8 mouse cellular contexts compared by ENCODE assay signal in genomic region chr4:44973450-44973849, GRCm38 (mm10). TPM values are rescaled to one million over a fixed set of nuclear protein-coding genes. Genes with fewer than 3 reads are reported as not detected.
DNase-seq lines count a peak whose midpoint lies in the region; ATAC-seq and TF ChIP-seq lines count a peak whose summit lies in the region.

No protein-coding gene starts in this region.

- 12% methylated on average over 9 of the region's 9 CpGs for WGBS in forebrain, embryonic 11.5 days
- 12% methylated on average over 9 of the region's 9 CpGs for WGBS in heart, embryonic 15.5 days
- 9% methylated on average over 9 of the region's 9 CpGs for WGBS in liver, embryonic 12.5 days (ENCODE audit: insufficient replicate concordance)
- WGBS in stomach, embryonic 15.5 days: 12% methylated on average over 9 of the region's 9 CpGs

- peaks cover 46% of the 10 kb centered on the region for H3K9me3 ChIP-seq in CH12.LX (replicated peaks; ENCODE audit: low read length)
- H3K9me3 ChIP-seq in forebrain, embryonic 11.5 days (ENCODE audit: control insufficient read depth, low read length): no peaks in the 10 kb centered on the region
- no peaks in the 10 kb centered on the region for H3K9me3 ChIP-seq in heart, embryonic 15.5 days (replicated peaks)
- peaks cover 3% of the 10 kb centered on the region; the same call in 1 of the 2 replicates for H3K9me3 ChIP-seq in liver, embryonic 12.5 days (replicated peaks)
- no peaks in the 10 kb centered on the region for H3K9me3 ChIP-seq in stomach, embryonic 15.5 days

- no peak overlapping the region for H3K27ac ChIP-seq in CH12.LX (ENCODE audit: insufficient read depth, low read depth)
- H3K27ac ChIP-seq in forebrain, embryonic 11.5 days (ENCODE audit: low read depth, low read length): no peak overlapping the region
- no peak overlapping the region for H3K27ac ChIP-seq in heart, embryonic 15.5 days
- no peak overlapping the region for H3K27ac ChIP-seq in liver, embryonic 12.5 days
- no peak overlapping the region for H3K27ac ChIP-seq in stomach, embryonic 15.5 days

- peaks cover 0 to 29% of the 10 kb centered on the region in 2 experiments for H3K36me3 ChIP-seq in CH12.LX (replicated peaks in 1 of 2; ENCODE audit: control insufficient read depth in 1 of 2, insufficient read depth in 1 of 2, low read length in 1 of 2)
- H3K36me3 ChIP-seq in forebrain, embryonic 11.5 days (ENCODE audit: control insufficient read depth, insufficient read depth, low read length): no peaks in the 10 kb centered on the region
- H3K36me3 ChIP-seq in heart, embryonic 15.5 days: no peaks in the 10 kb centered on the region
- no peaks in the 10 kb centered on the region for H3K36me3 ChIP-seq in liver, embryonic 12.5 days
- no peaks in the 10 kb centered on the region for H3K36me3 ChIP-seq in stomach, embryonic 15.5 days

- TF ChIP-seq CTCF in CH12.LX (conservative IDR thresholded peaks at IDR 0.05 in 1 of 2, IDR thresholded peaks at IDR 0.05 in 1 of 2; ENCODE audit: low read depth in 2 of 2, low read length in 2 of 2): peak; percentile 54 to 99; a peak in 3 of 4 replicates

- H3K79me2 ChIP-seq in CH12.LX (replicated peaks; ENCODE audit: control insufficient read depth, extremely low read depth, insufficient read depth, poor library complexity, severe bottlenecking): no peaks in the 10 kb centered on the region

- dilution Hi-C loops in CH12.LX (cut with MboI; ENCODE audit: extremely low pct_ligation_motif_present, extremely low pct_unique_long_range_greater_than_20kb, low sequenced_read_pairs): no loop called here

- TF ChIP-seq RAD21 in CH12.LX (IDR thresholded peaks at IDR 0.05; ENCODE audit: low read depth, low read length): peak; percentile 81

- no peak overlapping the region for H3K4me3 ChIP-seq in CH12.LX (replicated peaks in 1 of 3; ENCODE audit: low read depth in 2 of 3, low read length in 2 of 3, poor library complexity in 1 of 3)
- no peak overlapping the region for H3K4me3 ChIP-seq in forebrain, embryonic 11.5 days (ENCODE audit: low read depth, low read length)
- peak overlapping the region; percentile 33 for H3K4me3 ChIP-seq in heart, embryonic 15.5 days
- no peak overlapping the region for H3K4me3 ChIP-seq in liver, embryonic 12.5 days
- H3K4me3 ChIP-seq in stomach, embryonic 15.5 days (replicated peaks): peak overlapping the region; percentile 19; the same call in 1 of the 2 replicates

- H3K9ac ChIP-seq in CH12.LX (ENCODE audit: insufficient read depth, low read depth): no peak overlapping the region
- H3K9ac ChIP-seq in forebrain, embryonic 11.5 days (ENCODE audit: low read length): no peak overlapping the region
- no peak overlapping the region for H3K9ac ChIP-seq in heart, embryonic 15.5 days
- no peak overlapping the region for H3K9ac ChIP-seq in liver, embryonic 12.5 days
- H3K9ac ChIP-seq in stomach, embryonic 15.5 days: no peak overlapping the region

- peak; percentile 56 for ATAC-seq in forebrain, embryonic 11.5 days (replicated peaks; ENCODE audit: low FRiP score)
- no peak; the same call in 1 of the 2 replicates for ATAC-seq in heart, embryonic 15.5 days (replicated peaks; ENCODE audit: insufficient number of reproducible peaks, insufficient read depth, low FRiP score, low read depth)
- peak; percentile 64 for ATAC-seq in liver, embryonic 12.5 days
- ATAC-seq in stomach, embryonic 15.5 days (ENCODE audit: insufficient read depth, low FRiP score, low read depth): peak; percentile 32; the same call in 1 of the 2 replicates

- in situ Hi-C loops in CH12.LX (cut with MboI; ENCODE audit: low pct_ligation_motif_present, low pct_unique_long_range_greater_than_20kb, low sequenced_read_pairs): loop anchor here (10.0 kb wide), 1 partner anchor 299 kb away; no protein-coding TSS in a partner anchor

- no peak overlapping the region for H3K4me2 ChIP-seq in CH12.LX (ENCODE audit: insufficient read depth, low read depth, poor library complexity, severe bottlenecking)
- H3K4me2 ChIP-seq in forebrain, embryonic 11.5 days (ENCODE audit: low read depth, low read length, severe bottlenecking): peak overlapping the region; percentile 24; the same call in 1 of the 2 replicates
- H3K4me2 ChIP-seq in heart, embryonic 15.5 days: peak overlapping the region; percentile 63
- H3K4me2 ChIP-seq in liver, embryonic 12.5 days: peak overlapping the region; percentile 53
- H3K4me2 ChIP-seq in stomach, embryonic 15.5 days: peak overlapping the region; percentile 41

- peaks cover 24 to 38% of the 10 kb centered on the region in 2 experiments for H3K4me1 ChIP-seq in CH12.LX (ENCODE audit: control insufficient read depth in 1 of 2, insufficient read depth in 2 of 2)
- no peaks in the 10 kb centered on the region for H3K4me1 ChIP-seq in forebrain, embryonic 11.5 days (replicated peaks; ENCODE audit: control insufficient read depth, insufficient read depth, low read length)
- H3K4me1 ChIP-seq in heart, embryonic 15.5 days (replicated peaks): peaks cover 10% of the 10 kb centered on the region
- peaks cover 10% of the 10 kb centered on the region for H3K4me1 ChIP-seq in liver, embryonic 12.5 days
- H3K4me1 ChIP-seq in stomach, embryonic 15.5 days: no peaks in the 10 kb centered on the region; the same call in 1 of the 2 replicates

- no peak; the same call in 1 of the 2 replicates for TF ChIP-seq POLR2A in CH12.LX (IDR thresholded peaks at IDR 0.05; ENCODE audit: low read depth, low read length)

- H3K27me3 ChIP-seq in CH12.LX (replicated peaks): no peaks in the 10 kb centered on the region
- H3K27me3 ChIP-seq in forebrain, embryonic 11.5 days (ENCODE audit: control insufficient read depth, insufficient read depth, low read length): no peaks in the 10 kb centered on the region
- H3K27me3 ChIP-seq in heart, embryonic 15.5 days: no peaks in the 10 kb centered on the region
- H3K27me3 ChIP-seq in liver, embryonic 12.5 days (replicated peaks): 0 out of 2 replicates have a peak, but pooled peaks cover 4% of the 10 kb centered on the region
- H3K27me3 ChIP-seq in stomach, embryonic 15.5 days (replicated peaks): no peaks in the 10 kb centered on the region

- no peak for TF ChIP-seq EP300 in CH12.LX (IDR thresholded peaks at IDR 0.05; ENCODE audit: low read length)

- DNase-seq in CH12.LX (ENCODE audit: extremely low read depth): peak; percentile 76
- DNase-seq in c-Kit-positive CD71-positive TER-119-negative erythroid progenitor cells, embryonic 14.5 days (ENCODE audit: low read depth): peak; percentile 85
- DNase-seq in forebrain, embryonic 11.5 days (ENCODE audit: low spot score): peak; percentile 91
- DNase-seq in kidney, postnatal 14 days: peak; percentile 92
- peak; percentile 79 to 89 for DNase-seq in natural killer cell, adult 2 months (ENCODE audit: low spot score in 2 of 2)

TF ChIP-seq in CH12.LX, 34 proteins besides CTCF, POLR2A, EP300 and RAD21 (continues in another document):
- no peak for TF ChIP-seq CHD1 (IDR thresholded peaks at IDR 0.05; ENCODE audit: low read depth, low read length)
- TF ChIP-seq POLR2AphosphoS2 (IDR thresholded peaks at IDR 0.05; ENCODE audit: low read depth, low read length): no peak
- TF ChIP-seq SIN3A (IDR thresholded peaks at IDR 0.05; ENCODE audit: low read length): no peak
- TF ChIP-seq JUN (IDR thresholded peaks at IDR 0.05; ENCODE audit: insufficient read depth, low read depth, low read length): no peak
- TF ChIP-seq TCF12 (IDR thresholded peaks at IDR 0.05; ENCODE audit: low read depth, low read length): peak; percentile 67; the same call in 1 of the 2 replicates
- no peak for TF ChIP-seq MAFK (IDR thresholded peaks at IDR 0.05; ENCODE audit: insufficient replicate concordance, low read length)
- TF ChIP-seq E2F4 (IDR thresholded peaks at IDR 0.05; ENCODE audit: insufficient replicate concordance, low read depth, low read length): no peak
- TF ChIP-seq BHLHE40 (IDR thresholded peaks at IDR 0.05; ENCODE audit: low read depth, low read length): peak; percentile 46; the same call in 1 of the 2 replicates
- TF ChIP-seq MAZ (IDR thresholded peaks at IDR 0.05; ENCODE audit: low read depth, low read length): no peak
- TF ChIP-seq MXI1 (IDR thresholded peaks at IDR 0.05; ENCODE audit: low read depth, low read length): peak; percentile 41; the same call in 1 of the 2 replicates
- TF ChIP-seq HCFC1 (IDR thresholded peaks at IDR 0.05; ENCODE audit: low read depth, low read length): peak; percentile 58
- no peak for TF ChIP-seq NRF1 (IDR thresholded peaks at IDR 0.05; ENCODE audit: low read depth, low read length)
- TF ChIP-seq MYC (IDR thresholded peaks at IDR 0.05; ENCODE audit: low read depth, low read length): 0 out of 2 replicates have a peak, but pooled peaks have one; percentile 26
- no peak for TF ChIP-seq RCOR1 (conservative IDR thresholded peaks at IDR 0.05; ENCODE audit: low read depth, low read length)

RNA-seq across cellular contexts. Expression of gene Grhpr, which starts 7.7 kb away (rescaled TPM):
- total RNA-seq in CH12.LX (2012; rRNA removed) (43.4 and 76.6 TPM in 2 replicates), CH12.LX (2014; rRNA removed) (106 and 107 TPM in 2 replicates)
- 174 and 204 TPM in 2 replicates for polyA plus RNA-seq in CH12.LX (2012; ENCODE audit: insufficient read length, low read depth)
- 48.6 and 48.8 TPM in 2 replicates for polyA plus RNA-seq in forebrain, embryonic 11.5 days (2014; fragmentation: Nextera tagmentation; extraction: Ambion mirVana)
- polyA plus RNA-seq in heart, embryonic 15.5 days (2015; fragmentation: Nextera tagmentation; extraction: Ambion mirVana): 83.5 and 85.2 TPM in 2 replicates
- polyA plus RNA-seq in liver, embryonic 12.5 days (2016; fragmentation: Nextera tagmentation; extraction: Ambion mirVana): 94.2 and 98.6 TPM in 2 replicates
- 79.2 and 84.2 TPM in 2 replicates for polyA plus RNA-seq in stomach, embryonic 15.5 days (2015; fragmentation: Nextera tagmentation; extraction: Ambion mirVana)

RNA-seq across cellular contexts. Expression of gene Zbtb5, which starts 38.8 kb away (rescaled TPM):
- 6.7 and 10.0 TPM in 2 replicates for total RNA-seq in CH12.LX (2012; rRNA removed)
- total RNA-seq in CH12.LX (2014; rRNA removed): 9.4 and 10.4 TPM in 2 replicates
- polyA plus RNA-seq in CH12.LX (2012; ENCODE audit: insufficient read length, low read depth): 8.1 and 8.2 TPM in 2 replicates
- 44.9 and 45.4 TPM in 2 replicates for polyA plus RNA-seq in forebrain, embryonic 11.5 days (2014; fragmentation: Nextera tagmentation; extraction: Ambion mirVana)
- polyA plus RNA-seq in heart, embryonic 15.5 days (2015; fragmentation: Nextera tagmentation; extraction: Ambion mirVana): 12.5 and 15.3 TPM in 2 replicates
- polyA plus RNA-seq in liver, embryonic 12.5 days (2016; fragmentation: Nextera tagmentation; extraction: Ambion mirVana): 8.3 TPM in 2 replicates
- 17.6 and 20.1 TPM in 2 replicates for polyA plus RNA-seq in stomach, embryonic 15.5 days (2015; fragmentation: Nextera tagmentation; extraction: Ambion mirVana)

RNA-seq across cellular contexts. Expression of gene Polr1e, which starts 44.9 kb away (rescaled TPM):
- total RNA-seq in CH12.LX (2012; rRNA removed): 37.2 and 52.7 TPM in 2 replicates
- 87.7 and 94.9 TPM in 2 replicates for total RNA-seq in CH12.LX (2014; rRNA removed)
- polyA plus RNA-seq in CH12.LX (2012; ENCODE audit: insufficient read length, low read depth): 78.6 and 83.0 TPM in 2 replicates
- 54.5 and 55.2 TPM in 2 replicates for polyA plus RNA-seq in forebrain, embryonic 11.5 days (2014; fragmentation: Nextera tagmentation; extraction: Ambion mirVana)
- 71.2 and 73.8 TPM in 2 replicates for polyA plus RNA-seq in heart, embryonic 15.5 days (2015; fragmentation: Nextera tagmentation; extraction: Ambion mirVana)
- polyA plus RNA-seq in liver, embryonic 12.5 days (2016; fragmentation: Nextera tagmentation; extraction: Ambion mirVana): 40.7 and 44.9 TPM in 2 replicates
- 37.4 and 41.8 TPM in 2 replicates for polyA plus RNA-seq in stomach, embryonic 15.5 days (2015; fragmentation: Nextera tagmentation; extraction: Ambion mirVana)

Comparison
In these comparisons a context has a peak if more than half of its experiments do, and no peak if none do; other contexts are left out.
1. H3K4me3 ChIP-seq: peak in heart, embryonic 15.5 days (single experiment) and stomach, embryonic 15.5 days (single experiment); none in CH12.LX (0 of 3), forebrain, embryonic 11.5 days (single experiment) and liver, embryonic 12.5 days (single experiment).
2. Peak in every context shown above with its lines, with median percentiles within 50 percentile points of each other: DNase-seq.